Mouse (Mus musculus) thymus, adult 2 months (tissue): Measurements from ENCODE around the gene Cul7. TPM values are rescaled to one million over a fixed set of nuclear protein-coding genes. Genes with fewer than 3 reads are reported as not detected.
A peak's percentile ranks its signal among the peaks of the same experiment; 100 is the strongest.

Experiments used
- DNase-seq: peaks from one replicate; pipeline ENCODE4 v3.0.0; 2021
- H3K27ac ChIP-seq: fragments of 200-500 bp; 2 replicates; pipeline ENCODE4 v1.5.1; 2012; ENCODE audit warnings: low read length, control low read depth; ENCODE audit not compliant: control insufficient read depth, insufficient read depth
- H3K27me3 ChIP-seq: fragments of 200-500 bp; 2 replicates; pipeline ENCODE4 v1.6.1; 2012; ENCODE audit warnings: mild to moderate bottlenecking, low read length, moderate library complexity, mixed read lengths; ENCODE audit not compliant: control insufficient read depth, insufficient read depth
- H3K36me3 ChIP-seq: fragments of 200-500 bp; 2 replicates; pipeline ENCODE4 v1.6.1; 2012; ENCODE audit warnings: mild to moderate bottlenecking, low read length, moderate library complexity; ENCODE audit not compliant: control insufficient read depth, insufficient read depth
- H3K4me1 ChIP-seq: fragments of 200-500 bp; replicated peaks from 2 replicates; pipeline ENCODE4 v1.6.1; 2012; ENCODE audit warnings: low read length; ENCODE audit not compliant: control insufficient read depth, insufficient read depth
- H3K4me3 ChIP-seq: fragments of 200-500 bp; 2 replicates; pipeline ENCODE4 v1.5.1; 2012; ENCODE audit warnings: mild to moderate bottlenecking, low read length, control low read depth, moderate library complexity; ENCODE audit not compliant: control insufficient read depth, insufficient read depth
- CTCF ChIP-seq: fragments of 200-500 bp; IDR thresholded peaks from 2 replicates; pipeline ENCODE4 v1.5.1; 2012; ENCODE audit warnings: mild to moderate bottlenecking, control low read depth, low read length, moderate library complexity, borderline replicate concordance; ENCODE audit not compliant: control insufficient read depth, poor library complexity, insufficient read depth; ENCODE audit errors: extremely low read depth
- POLR2A ChIP-seq: fragments of 200-500 bp; IDR thresholded peaks from 2 replicates; pipeline ENCODE4 v1.6.1; 2012; ENCODE audit warnings: mild to moderate bottlenecking, low read length, control low read depth, moderate library complexity; ENCODE audit not compliant: control insufficient read depth, poor library complexity, insufficient read depth; ENCODE audit errors: extremely low read depth
- WGBS: fragments of 180-500 bp; shearing (Covaris S2); methylation state at CpG from one replicate; pipeline ENCODE4 v1.1.7; 2018; 5-methylcytosine and 5-hydroxymethylcytosine counted together
- polyA plus RNA-seq: library from polyadenylated mRNA; depleted of rRNA; stranded (reverse); fragments of >200 nt; gene quantifications from 2 replicates; pipeline ENCODE4 v1.2.3, GENCODE M21; 2012

The Cul7 gene
- polyA plus RNA-seq, 1 experiment, result 47.9 TPM

DNA sequence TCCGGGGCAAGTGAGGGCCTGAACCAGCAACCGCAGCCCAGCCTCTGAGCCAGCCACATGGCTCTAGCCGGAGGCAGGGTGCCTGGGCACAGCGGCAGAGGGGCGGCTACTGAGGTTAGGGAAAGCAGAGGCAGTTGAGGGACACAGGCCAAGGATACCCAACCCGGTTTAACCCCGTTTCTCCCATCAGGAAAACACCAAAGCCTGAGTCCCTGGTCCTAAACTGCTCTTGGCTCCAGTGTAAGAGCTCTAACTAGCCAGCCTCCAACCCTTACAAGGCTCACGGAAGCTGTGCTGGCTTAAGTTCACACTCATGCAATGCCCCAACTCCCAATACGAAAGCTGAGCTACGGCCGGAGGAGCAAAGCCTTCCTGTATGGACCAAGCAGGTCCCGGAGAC, 25.5 kb upstream of the Cul7 start:
- 78% methylated on average over 12 of the region's 12 CpGs for WGBS
- Histone ChIP-seq H3K27ac (no peak overlapping the region), H3K4me1 (peaks cover 19% of the 10 kb centered on the region), H3K27me3 (0 out of 2 replicates have a peak, but pooled peaks cover 2% of the 10 kb centered on the region), H3K36me3 (no peaks in the 10 kb centered on the region), H3K4me3 (no peak overlapping the region)
- TF ChIP-seq POLR2A, result no peak
- no peak for TF ChIP-seq CTCF
- DNase-seq, result no peak

- 80% methylated on average over 6 of the region's 6 CpGs for WGBS
- H3K36me3 ChIP-seq, result no peaks in the 10 kb centered on the region
- H3K4me1 ChIP-seq, result peaks cover 24% of the 10 kb centered on the region
- no peak overlapping the region for H3K27ac ChIP-seq
- H3K27me3 ChIP-seq, result 0 out of 2 replicates have a peak, but pooled peaks cover 2% of the 10 kb centered on the region
- TF ChIP-seq POLR2A, result no peak
- no peak for TF ChIP-seq CTCF
- H3K4me3 ChIP-seq, result no peak overlapping the region
- DNase-seq, result no peak
Observed at GRCm38 (mm10) chr17:46627409-46627808, 22.7 kb upstream of the Cul7 start.

GRCm38 (mm10) chr17:46628471-46628790, 21.7 kb upstream of the Cul7 start:
- WGBS, result 12% methylated on average over 13 of the region's 13 CpGs
- no peaks in the 10 kb centered on the region for H3K36me3 ChIP-seq

GRCm38 (mm10) chr17:46628791-46629684, 21.1 kb upstream of the Cul7 start, which contains the start of gene Ptk7:
Gene Ptk7 (minus strand): TSS chr17:46629504.
- no peak within 1 kb of the TSS for H3K27ac ChIP-seq
- 0 out of 2 replicates have a peak, but pooled peaks cover 2% of the 10 kb centered on the region for H3K27me3 ChIP-seq
- H3K4me1 ChIP-seq, result peaks cover 19% of the 10 kb centered on the region
- H3K4me3 ChIP-seq, result peak within 1 kb of the TSS; percentile 95
- no peaks in the 10 kb centered on the region for H3K36me3 ChIP-seq
- peak; percentile 66 for DNase-seq
- under 1% methylated on average over 87 of the region's 90 CpGs for WGBS
- TF ChIP-seq POLR2A, result no peak
- no peak for TF ChIP-seq CTCF

More at GRCm38 (mm10) chr17:46628471-46628790, 21.7 kb upstream of the Cul7 start:
- Histone ChIP-seq H3K4me1 (peaks cover 19% of the 10 kb centered on the region), H3K4me3 (peak overlapping the region; percentile 95), H3K27me3 (0 out of 2 replicates have a peak, but pooled peaks cover 2% of the 10 kb centered on the region), H3K27ac (no peak overlapping the region)
- no peak for DNase-seq
- TF ChIP-seq CTCF (peak; percentile 45; the same call in 1 of the 2 replicates), POLR2A (no peak)

DNA sequence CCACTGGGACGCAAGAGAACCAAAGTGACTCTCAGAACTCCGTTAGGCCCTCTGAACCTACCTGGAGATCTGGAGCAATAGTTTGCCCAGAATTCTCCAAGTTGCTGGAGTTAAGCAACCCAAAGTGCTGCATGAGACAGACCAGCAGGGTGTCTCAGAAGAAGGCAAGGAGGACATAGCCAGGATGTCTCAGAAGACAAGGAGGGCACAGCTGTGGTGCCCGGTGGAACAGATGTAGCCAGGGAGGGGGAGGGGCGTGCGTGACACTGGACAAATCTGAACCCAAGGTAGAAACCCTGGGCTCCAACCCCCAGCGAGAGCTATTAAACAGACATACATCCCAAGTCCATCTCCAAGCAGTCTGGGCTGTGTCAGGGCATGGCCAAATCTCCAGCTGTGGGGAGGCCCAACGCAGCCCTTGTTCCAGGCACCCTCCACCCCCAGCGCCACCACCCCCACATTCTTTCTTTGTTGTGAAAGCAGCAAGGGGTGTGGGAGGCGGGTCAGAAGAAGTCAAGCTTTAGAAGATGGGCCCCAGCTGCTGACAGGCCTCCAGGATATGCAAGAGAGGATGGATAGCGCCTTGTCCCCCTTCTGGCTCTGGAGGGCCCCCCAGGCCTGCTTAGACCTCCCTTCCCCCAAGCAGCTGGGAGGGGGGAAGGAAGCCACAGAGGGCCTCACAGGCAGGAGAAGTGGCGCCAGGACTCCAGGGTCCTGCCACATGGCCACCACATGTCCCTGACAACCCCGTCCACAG, 20.3 kb upstream of the Cul7 start:
- 26% methylated on average over 12 of the region's 12 CpGs for WGBS
- Histone ChIP-seq H3K36me3 (no peaks in the 10 kb centered on the region), H3K4me1 (peaks cover 19% of the 10 kb centered on the region), H3K27me3 (0 out of 2 replicates have a peak, but pooled peaks cover 2% of the 10 kb centered on the region), H3K27ac (no peak overlapping the region), H3K4me3 (peak overlapping the region; percentile 95)
- peak; percentile 23 for DNase-seq
- TF ChIP-seq POLR2A (no peak), CTCF (no peak)

DNA sequence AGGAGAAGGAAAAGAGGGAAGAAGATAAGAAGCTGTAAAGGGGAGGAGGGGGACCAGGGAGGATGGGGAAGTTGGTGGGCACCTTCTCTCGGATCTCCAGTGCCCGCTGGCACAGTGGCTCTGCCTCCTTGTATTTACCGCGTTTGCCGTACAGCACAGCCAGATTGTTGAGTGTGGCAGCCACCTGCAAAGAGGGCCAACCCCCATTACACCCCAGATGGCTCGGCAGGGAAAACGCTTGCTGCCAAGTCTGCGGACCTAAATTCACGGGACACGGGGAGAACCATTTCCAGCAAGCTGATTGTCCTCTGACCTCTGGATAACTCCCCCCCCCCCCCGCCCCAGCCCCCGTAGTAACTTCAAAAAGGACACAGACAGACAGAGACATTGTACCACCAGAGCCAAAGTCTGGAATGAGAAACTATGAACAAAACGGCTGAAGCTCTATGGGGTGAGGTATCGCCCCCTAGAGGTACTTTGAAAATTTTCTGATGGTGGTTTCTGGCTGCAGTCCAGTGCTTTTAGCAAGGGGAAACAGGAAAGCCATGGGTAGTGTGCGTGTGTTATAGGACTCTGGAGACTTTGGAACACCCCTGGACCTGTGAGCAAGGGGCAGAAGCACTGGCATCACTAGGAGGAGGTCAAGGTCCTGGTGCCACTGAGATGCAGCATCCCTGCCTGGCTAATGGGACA, 13.2 kb upstream of the Cul7 start:
- 6% methylated on average over 15 of the region's 15 CpGs for WGBS
- H3K4me1 ChIP-seq, result peaks cover 8% of the 10 kb centered on the region
- H3K36me3 ChIP-seq, result no peaks in the 10 kb centered on the region
- no peak overlapping the region for H3K27ac ChIP-seq
- DNase-seq, result peak; percentile 48
- peak overlapping the region; percentile 9; the same call in 1 of the 2 replicates for H3K4me3 ChIP-seq
- no peaks in the 10 kb centered on the region for H3K27me3 ChIP-seq
- no peak for TF ChIP-seq POLR2A
- TF ChIP-seq CTCF, result no peak
